Mouse (Mus musculus) erythroblast, embryonic 14.5 days (primary cell): ENCODE data around the gene H2al1h. TPM values are rescaled to one million over a fixed set of nuclear protein-coding genes. Genes with fewer than 3 reads are reported as not detected.
"Not testable (repeated sequence)": the region's sequence is repeated elsewhere in the genome, so short reads cannot be mapped to it uniquely, and the experiment has no call there.

Source experiments
- H3K27me3 ChIP-seq: 2 replicates; pipeline ENCODE4 v1.6.1; 2012; ENCODE audit warnings: inconsistent platforms; ENCODE audit not compliant: control insufficient read depth
- H3K36me3 ChIP-seq: 2 replicates; pipeline ENCODE4 v1.6.1; 2012; ENCODE audit warnings: mild to moderate bottlenecking, inconsistent platforms; ENCODE audit not compliant: control insufficient read depth
- H3K4me1 ChIP-seq: 2 replicates; pipeline ENCODE4 v1.6.1; 2012; ENCODE audit warnings: inconsistent platforms; ENCODE audit not compliant: control insufficient read depth
- H3K4me3 ChIP-seq: replicated peaks from 2 replicates; pipeline ENCODE3; 2012; ENCODE audit warnings: moderate library complexity, mild to moderate bottlenecking, inconsistent platforms
- H3K9me3 ChIP-seq: 2 replicates; pipeline ENCODE4 v1.6.1; 2012; ENCODE audit warnings: low read length, inconsistent platforms, mixed read lengths; ENCODE audit not compliant: control insufficient read depth
- GATA1 ChIP-seq: IDR thresholded peaks from 2 replicates; pipeline ENCODE4 v1.6.1; 2012; ENCODE audit warnings: low read length, inconsistent platforms, mixed read lengths
- TAL1 ChIP-seq: IDR thresholded peaks from 3 replicates; pipeline ENCODE4 v1.6.1; 2012; ENCODE audit warnings: low read length, inconsistent platforms, mixed read lengths
- polyA plus RNA-seq: library from polyadenylated mRNA; stranded (reverse); fragments of >175 nt; gene quantifications from 2 replicates; pipeline ENCODE4 v1.2.3, GENCODE M21; 2012

The H2al1h gene
- not detected in 2 replicates for polyA plus RNA-seq

- H3K36me3 ChIP-seq, H3K4me3 ChIP-seq, H3K4me1 ChIP-seq, H3K9me3 ChIP-seq, H3K27me3 ChIP-seq: not testable (repeated sequence)
These were observed at the start of gene H2al1h for GRCm38 (mm10) chrX:11321192-11321591. H2al1h (plus strand) TSS chrX:11321492.

DNA sequence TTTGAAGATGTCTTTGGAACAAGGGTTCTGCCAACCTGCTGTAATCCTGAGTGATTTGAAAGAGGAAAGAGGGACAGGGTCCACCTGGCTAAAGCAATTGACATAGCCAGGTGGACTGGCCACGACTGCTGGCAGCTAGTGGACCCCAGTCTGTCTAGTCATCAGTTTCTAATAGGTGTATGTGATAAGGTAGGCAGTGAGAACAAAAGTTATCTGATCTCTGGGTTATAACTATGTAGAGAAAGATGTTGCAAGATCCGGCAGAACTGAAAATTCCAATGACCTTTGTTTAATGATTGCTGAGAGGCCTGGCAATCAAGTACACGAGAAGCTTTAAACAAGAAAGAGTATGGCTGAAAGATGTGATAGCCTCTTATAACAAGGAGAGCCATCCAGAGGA is 48.1 kb upstream of the H2al1h start:
- H3K4me1 ChIP-seq: no peaks in the 10 kb centered on the region
- no peak overlapping the region for H3K4me3 ChIP-seq
- H3K9me3 ChIP-seq: no peaks in the 10 kb centered on the region
- TF ChIP-seq GATA1 (no peak), TAL1 (no peak)
- H3K36me3 ChIP-seq: no peaks in the 10 kb centered on the region
- H3K27me3 ChIP-seq: no peaks in the 10 kb centered on the region

DNA sequence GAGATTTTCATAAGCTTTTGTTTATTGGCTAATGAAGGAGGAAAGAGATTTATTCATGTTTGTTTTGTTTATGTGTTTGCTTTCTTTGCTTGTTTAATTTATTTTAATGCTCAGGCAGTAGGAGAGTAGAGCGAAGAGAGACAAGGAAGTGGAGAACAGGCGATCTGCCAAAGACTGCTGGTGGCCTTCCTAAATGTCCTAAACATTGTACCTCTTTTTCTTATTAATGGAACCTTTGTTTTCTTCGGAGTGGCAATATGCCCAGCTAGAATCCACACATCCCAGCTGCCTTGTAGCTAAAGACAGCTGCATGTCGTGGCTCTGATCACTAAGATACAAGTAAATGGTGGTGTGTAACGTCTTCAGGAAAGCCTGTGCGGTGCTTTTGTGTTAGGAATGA is 44.2 kb upstream of the H2al1h start:
- no peaks in the 10 kb centered on the region for H3K27me3 ChIP-seq
- no peaks in the 10 kb centered on the region for H3K4me1 ChIP-seq
- H3K36me3 ChIP-seq: no peaks in the 10 kb centered on the region
- H3K4me3 ChIP-seq: no peak overlapping the region
- TF ChIP-seq GATA1 (no peak), TAL1 (no peak)
- no peaks in the 10 kb centered on the region for H3K9me3 ChIP-seq

DNA sequence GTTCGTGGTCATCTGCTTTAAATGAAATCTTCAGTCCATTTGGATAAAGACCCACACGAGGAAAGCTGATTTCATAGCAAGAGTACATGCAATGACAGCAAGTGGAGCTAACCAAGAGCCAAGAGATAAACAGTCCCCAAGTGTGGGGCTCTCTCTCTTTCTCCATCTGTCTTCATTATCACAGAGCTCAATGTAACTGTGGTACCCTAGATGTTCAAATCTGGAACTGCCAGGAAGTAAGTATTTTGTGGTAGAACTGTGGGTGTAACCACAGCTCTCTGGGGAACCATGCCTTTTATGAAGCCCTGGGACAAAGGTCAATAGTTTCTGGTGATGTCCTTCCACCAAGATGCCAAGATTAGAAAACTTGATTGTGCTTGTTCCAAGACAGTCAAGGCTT is 40.6 kb upstream of the H2al1h start:
- TF ChIP-seq GATA1 (no peak), TAL1 (no peak)
- no peaks in the 10 kb centered on the region for H3K4me1 ChIP-seq
- H3K27me3 ChIP-seq: no peaks in the 10 kb centered on the region
- H3K9me3 ChIP-seq: no peaks in the 10 kb centered on the region
- H3K36me3 ChIP-seq: no peaks in the 10 kb centered on the region
- H3K4me3 ChIP-seq: no peak overlapping the region

- no peaks in the 10 kb centered on the region for H3K9me3 ChIP-seq
- H3K4me1 ChIP-seq: no peaks in the 10 kb centered on the region
- H3K36me3 ChIP-seq: no peaks in the 10 kb centered on the region
- no peaks in the 10 kb centered on the region for H3K27me3 ChIP-seq
- H3K4me3 ChIP-seq: no peak overlapping the region
- TF ChIP-seq GATA1: no peak
- no peak for TF ChIP-seq TAL1
These were observed 32.9 kb upstream of the H2al1h start for GRCm38 (mm10) chrX:11288306-11288882.

GRCm38 (mm10) chrX:11289244-11289643 is 32.0 kb upstream of the H2al1h start:
- Histone ChIP-seq H3K4me3 (no peak overlapping the region), H3K36me3 (no peaks in the 10 kb centered on the region), H3K9me3 (no peaks in the 10 kb centered on the region), H3K27me3 (no peaks in the 10 kb centered on the region), H3K4me1 (no peaks in the 10 kb centered on the region)
- TF ChIP-seq TAL1 (no peak), GATA1 (no peak)

DNA sequence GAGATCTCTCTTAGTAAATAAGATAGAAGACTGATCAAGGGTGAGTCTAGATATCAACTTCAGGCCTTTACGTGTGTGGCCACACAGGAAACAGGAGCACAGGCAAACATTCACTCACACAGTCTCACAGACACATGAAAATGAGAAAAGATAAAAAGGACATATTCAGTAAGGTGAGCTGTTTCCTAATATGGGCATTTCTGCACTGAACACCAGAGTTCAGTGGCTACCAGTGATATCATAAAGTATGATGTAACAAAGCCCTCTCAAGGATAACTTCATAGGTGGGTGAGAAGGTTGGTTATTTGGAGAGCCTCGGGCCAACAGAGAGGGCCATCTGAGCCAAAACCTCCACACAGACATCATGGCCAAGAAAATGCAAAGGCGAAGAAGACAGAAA is 22.3 kb upstream of the H2al1h start, which contains the start of gene H2al1a:
TSS of gene H2al1a (plus strand) at position 301 of the 400 bp plus-strand sequence.
- not testable (repeated sequence) for H3K4me1 ChIP-seq, H3K9me3 ChIP-seq, H3K4me3 ChIP-seq, H3K27me3 ChIP-seq, H3K36me3 ChIP-seq

DNA sequence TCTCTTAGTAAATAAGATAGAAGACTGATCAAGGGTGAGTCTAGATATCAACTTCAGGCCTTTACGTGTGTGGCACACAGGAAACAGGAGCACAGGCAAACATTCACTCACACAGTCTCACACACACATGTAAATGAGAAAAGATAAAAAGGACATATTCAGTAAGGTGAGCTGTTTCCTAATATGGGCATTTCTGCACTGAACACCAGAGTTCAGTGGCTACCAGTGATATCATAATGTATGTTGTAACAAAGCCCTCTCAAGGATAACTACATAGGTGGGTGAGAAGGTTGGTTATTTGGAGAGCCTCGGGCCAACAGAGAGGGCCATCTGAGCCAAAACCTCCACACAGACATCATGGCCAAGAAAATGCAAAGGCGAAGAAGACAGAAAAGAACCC is 19.2 kb upstream of the H2al1h start, which contains the start of gene H2al1b:
TSS of gene H2al1b (plus strand) at position 301 of the 400 bp plus-strand sequence.
- H3K4me3 ChIP-seq, H3K4me1 ChIP-seq, H3K36me3 ChIP-seq: not testable (repeated sequence)

DNA sequence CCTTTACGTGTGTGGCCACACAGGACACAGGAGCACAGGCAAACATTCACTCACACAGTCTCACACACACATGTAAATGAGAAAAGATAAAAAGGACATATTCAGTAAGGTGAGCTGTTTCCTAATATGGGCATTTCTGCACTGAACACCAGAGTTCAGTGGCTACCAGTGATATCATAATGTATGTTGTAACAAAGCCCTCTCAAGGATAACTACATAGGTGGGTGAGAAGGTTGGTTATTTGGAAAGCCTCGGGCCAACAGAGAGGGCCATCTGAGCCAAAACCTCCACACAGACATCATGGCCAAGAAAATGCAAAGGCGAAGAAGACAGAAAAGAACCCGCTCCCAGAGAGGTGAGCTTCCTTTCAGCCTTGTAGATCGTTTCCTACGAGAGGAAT is 15.9 kb upstream of the H2al1h start, which contains the start of gene H2al1c:
TSS of gene H2al1c (plus strand) at position 301 of the 400 bp plus-strand sequence.
- H3K36me3 ChIP-seq, H3K27me3 ChIP-seq, H3K9me3 ChIP-seq, H3K4me1 ChIP-seq, H3K4me3 ChIP-seq: not testable (repeated sequence)

More for the DNA sequence above, 19.2 kb upstream of the H2al1h start, which contains the start of gene H2al1b:
- not testable (repeated sequence) for H3K27me3 ChIP-seq, H3K9me3 ChIP-seq

- H3K4me1 ChIP-seq, H3K9me3 ChIP-seq, H3K36me3 ChIP-seq, H3K4me3 ChIP-seq, H3K27me3 ChIP-seq: not testable (repeated sequence)
These were observed 12.8 kb upstream of the H2al1h start, which contains the start of gene H2al1d for GRCm38 (mm10) chrX:11308524-11308923. H2al1d (plus strand) TSS chrX:11308824.

GRCm38 (mm10) chrX:11311634-11312033 is 9.7 kb upstream of the H2al1h start, which contains the start of gene H2al1e:
H2al1e (plus strand) TSS chrX:11311934.
- not testable (repeated sequence) for H3K9me3 ChIP-seq, H3K27me3 ChIP-seq, H3K36me3 ChIP-seq, H3K4me1 ChIP-seq, H3K4me3 ChIP-seq

DNA sequence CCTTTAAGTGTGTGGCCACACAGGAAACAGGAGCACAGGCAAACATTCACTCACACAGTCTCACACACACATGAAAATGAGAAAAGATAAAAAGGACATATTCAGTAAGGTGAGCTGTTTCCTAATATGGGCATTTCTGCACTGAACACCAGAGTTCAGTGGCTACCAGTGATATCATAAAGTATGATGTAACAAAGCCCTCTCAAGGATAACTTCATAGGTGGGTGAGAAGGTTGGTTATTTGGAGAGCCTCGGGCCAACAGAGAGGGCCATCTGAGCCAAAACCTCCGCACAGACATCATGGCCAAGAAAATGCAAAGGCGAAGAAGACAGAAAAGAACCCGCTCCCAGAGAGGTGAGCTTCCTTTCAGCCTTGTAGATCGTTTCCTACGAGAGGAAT is 6.4 kb upstream of the H2al1h start, which contains the start of gene H2al1f:
TSS of gene H2al1f (plus strand) at position 301 of the 400 bp plus-strand sequence.
- H3K27me3 ChIP-seq, H3K9me3 ChIP-seq, H3K4me1 ChIP-seq, H3K36me3 ChIP-seq, H3K4me3 ChIP-seq: not testable (repeated sequence)

DNA sequence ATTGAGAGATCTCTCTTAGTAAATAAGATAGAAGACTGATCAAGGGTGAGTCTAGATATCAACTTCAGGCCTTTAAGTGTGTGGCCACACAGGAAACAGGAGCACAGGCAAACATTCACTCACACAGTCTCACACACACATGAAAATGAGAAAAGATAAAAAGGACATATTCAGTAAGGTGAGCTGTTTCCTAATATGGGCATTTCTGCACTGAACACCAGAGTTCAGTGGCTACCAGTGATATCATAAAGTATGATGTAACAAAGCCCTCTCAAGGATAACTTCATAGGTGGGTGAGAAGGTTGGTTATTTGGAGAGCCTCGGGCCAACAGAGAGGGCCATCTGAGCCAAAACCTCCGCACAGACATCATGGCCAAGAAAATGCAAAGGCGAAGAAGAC is 3.3 kb upstream of the H2al1h start, which contains the start of gene H2al1g:
TSS of gene H2al1g (plus strand) at position 301 of the 400 bp plus-strand sequence.
- not testable (repeated sequence) for H3K4me1 ChIP-seq, H3K9me3 ChIP-seq, H3K4me3 ChIP-seq, H3K36me3 ChIP-seq, H3K27me3 ChIP-seq

DNA sequence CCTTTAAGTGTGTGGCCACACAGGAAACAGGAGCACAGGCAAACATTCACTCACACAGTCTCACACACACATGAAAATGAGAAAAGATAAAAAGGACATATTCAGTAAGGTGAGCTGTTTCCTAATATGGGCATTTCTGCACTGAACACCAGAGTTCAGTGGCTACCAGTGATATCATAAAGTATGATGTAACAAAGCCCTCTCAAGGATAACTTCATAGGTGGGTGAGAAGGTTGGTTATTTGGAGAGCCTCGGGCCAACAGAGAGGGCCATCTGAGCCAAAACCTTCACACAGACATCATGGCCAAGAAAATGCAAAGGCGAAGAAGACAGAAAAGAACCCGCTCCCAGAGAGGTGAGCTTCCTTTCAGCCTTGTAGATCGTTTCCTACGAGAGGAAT is 3.1 kb downstream of the H2al1h start, which contains the start of gene H2al1i:
TSS of gene H2al1i (plus strand) at position 301 of the 400 bp plus-strand sequence.
- not testable (repeated sequence) for H3K36me3 ChIP-seq, H3K27me3 ChIP-seq, H3K9me3 ChIP-seq, H3K4me1 ChIP-seq, H3K4me3 ChIP-seq
